Mouse (Mus musculus): ENCODE data around the gene Smco2. TPM values are rescaled to one million over a fixed set of nuclear protein-coding genes. Genes with fewer than 3 reads are reported as not detected.

Gene Smco2
- not detected for total RNA-seq (2021)
- long read RNA-seq, experiment 1: 0 reads
- long read RNA-seq, experiment 2: 0 reads

- DNase-seq (ENCODE audit: low spot score in 2 of 2): no peak
Observed at GRCm38 (mm10) chr6:146850050-146850449, at the start of gene Smco2. Gene Smco2, plus strand, starts transcription at chr6:146850104.

DNA sequence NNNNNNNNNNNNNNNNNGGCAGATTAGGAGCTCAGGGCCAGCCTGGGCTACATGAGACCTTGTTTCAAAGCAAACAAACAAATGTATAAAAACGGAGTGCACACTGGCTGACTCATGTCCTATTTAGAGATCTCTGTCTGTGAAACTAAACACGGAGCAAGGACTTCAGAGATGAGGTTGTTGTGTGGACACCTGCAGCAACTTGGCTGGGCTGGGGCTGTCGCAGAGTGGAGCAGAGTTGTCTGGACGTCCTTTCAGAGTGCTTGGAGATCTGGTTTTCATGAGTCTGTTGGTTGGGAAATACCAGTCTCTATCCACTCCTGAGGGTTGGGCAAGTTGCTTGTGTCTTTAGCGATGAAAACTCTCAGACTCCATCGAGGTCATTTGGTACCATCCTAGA is 39.9 kb upstream of the Smco2 start:
- DNase-seq (ENCODE audit: low spot score in 2 of 2): no peak

DNA sequence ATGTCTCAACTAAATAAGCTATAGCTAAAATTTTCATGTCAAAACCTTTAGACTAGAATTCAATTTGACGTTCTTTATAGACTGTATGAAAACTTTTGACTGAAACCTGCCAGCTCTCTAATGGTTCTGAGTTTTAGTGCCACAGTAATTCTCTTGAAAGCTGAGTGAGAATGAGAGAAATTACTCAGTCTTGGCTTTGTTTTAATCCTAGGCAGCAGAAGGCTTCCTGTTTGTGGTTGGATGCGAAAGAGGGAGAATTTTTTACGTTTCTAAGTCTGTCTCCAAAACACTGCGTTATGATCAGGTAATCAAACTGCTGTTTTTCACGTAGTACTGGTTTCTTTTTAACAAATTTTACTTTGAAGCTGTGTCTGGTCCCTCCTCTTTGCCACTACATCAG is 36.9 kb upstream of the Smco2 start:
- DNase-seq (ENCODE audit: low spot score in 2 of 2): no peak

GRCm38 (mm10) chr6:146820177-146820965 is 29.5 kb upstream of the Smco2 start:
- no peak for DNase-seq (ENCODE audit: low spot score in 2 of 2)

GRCm38 (mm10) chr6:146821958-146822357 is 27.9 kb upstream of the Smco2 start:
- DNase-seq (ENCODE audit: low spot score in 2 of 2): no peak

DNA sequence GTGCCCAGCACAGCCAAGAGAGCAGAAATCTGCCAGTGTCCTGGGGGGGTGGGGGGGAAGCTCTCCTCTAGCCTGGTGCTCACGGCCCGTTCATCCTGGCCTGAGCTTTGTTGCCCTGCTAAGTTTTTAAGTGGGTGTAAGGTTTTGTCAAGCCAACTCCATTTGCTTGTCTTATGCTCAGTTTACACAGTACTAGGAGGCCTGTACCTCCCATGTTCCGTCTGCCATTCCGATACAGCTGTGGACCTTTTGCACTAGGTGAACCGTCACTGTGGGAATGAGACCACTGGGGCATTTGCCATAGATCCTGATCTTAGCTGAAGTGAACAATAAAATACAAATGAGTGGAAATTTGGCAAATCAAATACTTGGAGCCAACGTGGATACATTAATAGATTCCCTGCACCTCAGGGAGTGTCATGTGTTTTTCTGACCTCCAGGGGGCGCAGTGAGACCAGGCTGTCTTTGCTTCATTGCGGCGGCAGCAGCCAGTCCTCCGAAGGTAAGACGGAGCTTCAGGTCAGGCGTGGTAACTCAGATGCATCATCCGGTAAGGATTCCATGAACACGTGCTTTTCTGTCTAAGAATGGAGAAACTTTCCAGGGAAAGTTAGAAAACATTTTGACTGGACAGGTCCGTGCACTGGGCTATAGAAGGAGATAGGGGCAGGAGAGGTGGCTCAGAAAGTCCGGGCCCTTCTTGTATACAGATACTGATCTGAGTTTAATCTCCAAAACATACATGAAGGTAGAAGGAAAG is 25.0 kb upstream of the Smco2 start:
- peak; percentile 66 to 72 for DNase-seq (ENCODE audit: low spot score in 2 of 2)

DNA sequence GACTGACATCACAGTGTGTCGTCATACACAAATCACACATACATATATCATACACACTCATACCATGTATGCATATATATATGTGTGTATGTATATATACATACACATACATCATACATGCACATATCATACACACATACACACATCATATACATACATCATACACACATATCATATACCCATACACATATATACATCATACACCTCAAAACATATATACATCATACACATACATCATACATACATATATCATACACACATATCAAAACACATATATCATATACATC is 24.5 kb upstream of the Smco2 start:
- DNase-seq (ENCODE audit: low spot score in 2 of 2): no peak

DNA sequence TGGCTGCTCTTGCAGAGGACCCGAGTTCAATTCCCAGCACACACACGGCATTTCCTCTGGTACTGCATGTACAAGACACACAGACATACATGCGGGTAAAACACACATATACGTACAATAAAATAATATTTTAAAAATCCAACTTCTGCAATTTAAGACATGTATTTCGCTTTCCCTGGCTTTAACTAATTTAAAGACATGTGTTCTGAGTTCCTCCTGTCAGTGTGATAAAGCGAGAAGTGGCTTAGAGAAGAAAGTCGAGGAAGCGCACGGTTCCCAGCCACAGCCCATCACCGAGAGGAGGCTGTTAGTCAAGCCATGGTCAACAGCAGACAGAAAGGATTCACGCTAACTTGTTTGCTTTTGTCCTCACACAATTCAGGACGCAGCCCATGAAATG is 18.6 kb upstream of the Smco2 start:
- DNase-seq (ENCODE audit: low spot score in 2 of 2): no peak

DNA sequence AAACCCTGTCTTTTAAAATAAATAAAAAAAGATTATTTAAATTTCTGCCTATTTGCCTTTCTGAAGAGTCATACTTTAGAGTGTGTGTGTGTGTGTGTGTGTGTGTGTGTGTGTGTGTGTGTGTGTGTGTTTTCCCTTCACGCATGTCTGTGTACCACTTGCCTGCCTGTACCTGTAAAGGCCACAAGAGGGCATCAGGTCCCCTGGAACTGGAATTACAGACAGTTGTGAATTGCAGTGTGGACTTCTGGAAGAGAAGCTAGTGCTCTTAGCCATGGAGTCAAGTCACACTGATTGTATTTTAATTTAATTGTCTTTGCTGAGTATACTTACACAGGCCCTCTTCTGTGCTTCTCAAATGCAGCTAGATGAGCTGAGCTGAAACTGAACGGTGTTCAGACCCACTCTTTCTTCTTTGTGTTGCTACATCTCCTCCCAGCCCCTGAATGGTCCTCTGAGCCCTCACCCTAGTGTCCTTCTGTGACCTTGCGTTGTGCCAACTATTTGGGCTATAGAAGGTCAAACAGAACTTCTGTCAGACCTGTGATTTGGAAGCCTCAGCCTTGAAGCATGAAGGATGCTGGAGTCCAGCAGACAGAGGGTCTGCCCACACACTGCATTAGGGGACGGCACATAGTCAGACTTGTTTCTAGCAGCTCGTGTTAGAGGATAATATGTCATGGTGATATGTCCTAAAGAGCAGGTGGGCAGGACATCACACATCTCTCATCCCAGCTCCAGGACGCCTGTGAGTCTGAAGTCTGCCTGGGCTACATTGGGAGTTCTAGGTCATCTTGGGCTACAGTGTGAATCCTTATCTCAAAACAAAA is 16.2 kb upstream of the Smco2 start:
- DNase-seq (ENCODE audit: low spot score in 2 of 2): peak; percentile 46 to 50

GRCm38 (mm10) chr6:146834342-146834741 is 15.6 kb upstream of the Smco2 start:
- DNase-seq (ENCODE audit: low spot score in 2 of 2): no peak

DNA sequence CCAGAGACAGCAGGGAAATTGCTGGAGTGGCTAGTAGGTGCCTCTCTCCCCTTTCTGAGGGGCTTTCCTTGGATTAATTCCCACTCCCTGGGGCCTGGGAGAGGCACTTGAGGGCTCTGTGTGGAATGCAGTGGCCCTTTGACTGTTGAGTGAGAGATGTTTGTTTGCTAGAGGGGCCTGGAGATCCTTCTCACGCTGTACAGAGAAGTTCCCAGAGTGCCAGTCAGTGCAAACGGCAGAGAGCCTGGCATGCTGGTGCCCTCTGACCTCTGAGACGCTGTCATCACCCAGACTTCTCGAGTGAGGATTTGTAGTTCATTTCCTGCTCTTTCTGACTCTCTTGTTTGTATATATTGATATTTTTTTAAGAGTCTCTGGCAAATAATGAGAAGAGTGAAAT is 14.1 kb upstream of the Smco2 start:
- DNase-seq (ENCODE audit: low spot score in 2 of 2): no peak

DNA sequence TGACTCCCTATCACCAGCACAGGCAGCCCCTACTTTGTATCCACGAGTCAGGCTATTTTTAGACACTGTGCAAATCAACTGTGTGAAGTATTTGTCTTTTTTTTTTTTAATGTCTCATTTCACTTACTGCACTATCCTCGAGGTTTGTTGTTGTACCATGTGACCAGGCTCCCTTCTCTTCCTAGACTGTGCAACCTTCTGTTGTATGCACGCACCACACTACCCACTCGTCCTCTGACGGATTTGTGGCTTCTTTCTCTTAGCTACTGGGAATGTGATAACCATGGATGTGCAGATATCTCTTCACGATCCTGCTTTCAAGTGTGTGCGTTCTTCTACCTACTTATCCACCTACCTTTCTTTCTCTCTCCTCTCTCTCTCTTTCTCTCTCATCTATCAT is 12.6 kb upstream of the Smco2 start:
- DNase-seq (ENCODE audit: low spot score in 2 of 2): no peak

- DNase-seq (ENCODE audit: low spot score in 2 of 2): no peak
Observed at GRCm38 (mm10) chr6:146838366-146838765, 11.5 kb upstream of the Smco2 start.

DNA sequence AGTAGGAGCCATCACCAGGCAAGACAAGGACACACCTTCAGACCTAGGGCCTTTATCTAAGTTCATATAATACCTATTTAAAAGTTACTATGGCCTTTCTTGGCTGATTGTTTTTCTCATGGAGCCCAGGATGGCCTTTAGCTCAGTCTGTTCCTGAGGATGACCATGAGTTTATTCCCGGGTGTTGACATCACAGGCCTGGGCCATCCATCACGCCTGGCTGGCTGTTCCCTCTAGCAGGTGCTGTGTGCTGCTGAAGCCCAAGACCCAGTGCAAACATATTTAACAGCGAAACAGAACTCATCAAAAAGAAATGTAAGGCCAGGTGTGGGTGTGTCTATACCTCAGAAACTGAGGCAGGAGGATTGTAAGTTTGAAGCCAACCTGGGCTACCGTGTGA is 11.0 kb upstream of the Smco2 start:
- no peak for DNase-seq (ENCODE audit: low spot score in 2 of 2)

GRCm38 (mm10) chr6:146844867-146845266 is 5.0 kb upstream of the Smco2 start:
- no peak for DNase-seq (ENCODE audit: low spot score in 2 of 2)

- no peak for DNase-seq (ENCODE audit: low spot score in 2 of 2)
Observed at GRCm38 (mm10) chr6:146845347-146845746, 4.6 kb upstream of the Smco2 start.

DNA sequence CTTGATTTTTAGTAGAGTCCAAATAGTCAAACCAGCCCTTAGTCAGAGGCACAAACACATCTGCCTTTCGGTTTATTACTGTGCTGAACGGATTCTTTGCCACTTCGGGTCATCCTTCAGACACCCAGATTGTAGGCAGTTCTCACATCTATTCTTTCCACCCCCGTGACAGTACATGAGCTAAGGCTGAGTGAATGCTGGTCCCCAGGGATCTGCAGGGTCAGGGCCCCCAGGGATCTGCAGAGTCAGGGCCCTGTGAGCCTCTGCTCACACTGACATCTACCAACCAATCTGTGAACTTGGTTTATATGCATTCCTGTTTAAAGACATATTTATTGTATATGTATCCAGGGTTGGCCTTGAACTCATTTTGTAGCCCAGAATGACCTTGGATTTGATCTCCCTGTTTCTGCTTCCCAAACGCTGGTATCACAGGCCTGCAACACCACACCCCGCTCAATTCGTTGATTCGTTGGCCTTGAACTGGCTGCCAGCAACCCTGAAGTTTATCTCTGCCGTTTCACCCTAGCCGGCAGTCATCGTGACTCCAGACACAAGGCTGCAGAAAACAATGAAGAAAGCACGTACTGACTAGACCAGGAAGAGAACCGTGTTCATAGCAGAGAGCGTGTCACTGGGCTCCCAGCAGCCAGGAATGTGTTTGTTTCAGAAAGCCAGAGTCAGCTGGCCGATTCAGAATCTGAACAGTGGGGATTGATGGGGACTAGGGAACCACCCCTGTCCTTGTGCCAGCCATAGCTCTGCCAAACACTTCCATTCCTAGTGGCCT is 3.7 kb upstream of the Smco2 start:
- no peak for DNase-seq (ENCODE audit: low spot score in 2 of 2)

DNA sequence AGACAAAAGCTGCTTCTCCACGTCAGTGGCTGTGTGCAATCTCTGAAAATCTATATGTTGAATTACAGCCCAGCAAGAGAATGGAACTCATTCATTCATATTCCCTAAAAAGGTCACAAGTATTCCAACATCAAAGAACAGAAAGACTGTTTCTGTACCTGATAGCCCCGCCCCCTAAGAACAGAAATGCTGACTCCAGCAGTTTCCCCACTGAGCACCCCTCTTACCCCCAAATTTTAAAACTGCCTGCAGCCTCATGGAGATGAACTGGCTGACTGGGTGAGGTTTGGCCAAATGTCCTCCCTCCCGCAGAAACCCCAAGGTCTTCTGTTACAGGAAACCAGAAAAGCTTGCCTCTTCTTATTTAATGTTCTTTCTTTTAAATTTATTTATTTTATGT is 2.5 kb upstream of the Smco2 start:
- no peak for DNase-seq (ENCODE audit: low spot score in 2 of 2)

GRCm38 (mm10) chr6:146848281-146848680 is 1.6 kb upstream of the Smco2 start:
- DNase-seq (ENCODE audit: low spot score in 2 of 2): no peak

DNA sequence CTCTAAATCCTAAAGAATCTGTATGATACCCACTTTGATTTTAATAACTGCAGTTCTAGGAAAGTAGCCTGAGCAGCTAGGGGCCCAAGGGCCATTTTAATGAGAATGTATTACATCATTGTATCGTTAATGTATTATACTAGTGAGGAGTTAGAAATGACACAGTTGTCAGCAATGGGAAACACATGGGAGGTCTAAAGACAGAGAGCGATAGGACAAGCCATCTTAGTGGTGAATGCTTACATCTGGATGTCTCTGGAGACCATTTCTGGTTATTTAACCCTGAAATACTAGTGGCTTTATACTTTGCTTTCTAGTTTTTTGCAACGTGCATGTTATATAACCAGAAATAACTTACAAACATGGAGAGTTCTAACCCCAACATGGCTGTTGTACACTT is 2.0 kb downstream of the Smco2 start:
- no peak for DNase-seq (ENCODE audit: low spot score in 2 of 2)

- DNase-seq (ENCODE audit: low spot score in 2 of 2): no peak
Observed at GRCm38 (mm10) chr6:146852739-146853138, 2.8 kb downstream of the Smco2 start.

Data from left cerebral cortex, adult 18-20 months (tissue).